Mouse (Mus musculus): ENCODE results near the gene Rexo4. TPM values are rescaled to one million over a fixed set of nuclear protein-coding genes. Genes with fewer than 3 reads are reported as not detected.
A peak's percentile ranks its signal among the peaks of the same experiment; 100 is the strongest.

Gene Rexo4
- polyA plus RNA-seq, 1 experiment from 2014 or later, result 36.1 TPM

GRCm38 (mm10) chr2:26936425-26936824 is 27.8 kb downstream of the Rexo4 start:
- WGBS, result 70% methylated on average over 1 of the region's 1 CpGs
- no peak overlapping the region for H3K4me2 ChIP-seq (replicated peaks)
- no peak overlapping the region for H3K9ac ChIP-seq (replicated peaks)
- no peak for ATAC-seq
- no peaks in the 10 kb centered on the region for H3K36me3 ChIP-seq
- no peak overlapping the region for H3K4me3 ChIP-seq (replicated peaks)
- H3K4me1 ChIP-seq (replicated peaks), result peaks cover 14% of the 10 kb centered on the region
- no peak overlapping the region for H3K27ac ChIP-seq
- no peaks in the 10 kb centered on the region for H3K9me3 ChIP-seq
- H3K27me3 ChIP-seq, result no peaks in the 10 kb centered on the region; the same call in 1 of the 2 replicates

DNA sequence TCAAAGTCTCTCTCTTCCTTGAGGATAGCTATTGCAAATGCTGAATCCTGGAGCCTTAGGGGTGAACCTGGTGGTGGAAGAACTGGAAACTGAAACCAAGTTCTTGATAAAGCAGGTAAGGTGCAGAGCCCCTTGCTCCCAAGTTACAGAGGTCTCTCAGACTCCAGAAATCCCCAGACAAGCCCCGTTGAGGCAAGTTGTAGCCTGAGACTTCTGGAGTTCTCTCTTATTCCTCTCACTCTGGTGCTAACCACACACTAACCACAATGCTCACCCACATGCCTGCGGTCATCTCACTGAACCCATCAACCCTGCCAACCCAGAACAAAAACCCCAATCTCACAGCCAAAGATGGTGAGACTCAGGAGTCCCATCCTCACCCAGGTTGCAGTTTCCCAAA is 28.9 kb downstream of the Rexo4 start:
- H3K9me3 ChIP-seq, result no peaks in the 10 kb centered on the region
- H3K27ac ChIP-seq, result no peak overlapping the region
- 91% methylated on average over 2 of the region's 2 CpGs for WGBS
- 0 out of 2 replicates have a peak, but pooled peaks cover 4% of the 10 kb centered on the region for H3K36me3 ChIP-seq
- no peak overlapping the region for H3K9ac ChIP-seq (replicated peaks)
- H3K27me3 ChIP-seq, result no peaks in the 10 kb centered on the region; the same call in 1 of the 2 replicates
- no peak for ATAC-seq
- H3K4me2 ChIP-seq (replicated peaks), result no peak overlapping the region
- no peak overlapping the region for H3K4me3 ChIP-seq (replicated peaks)
- peaks cover 25% of the 10 kb centered on the region for H3K4me1 ChIP-seq (replicated peaks)

DNA sequence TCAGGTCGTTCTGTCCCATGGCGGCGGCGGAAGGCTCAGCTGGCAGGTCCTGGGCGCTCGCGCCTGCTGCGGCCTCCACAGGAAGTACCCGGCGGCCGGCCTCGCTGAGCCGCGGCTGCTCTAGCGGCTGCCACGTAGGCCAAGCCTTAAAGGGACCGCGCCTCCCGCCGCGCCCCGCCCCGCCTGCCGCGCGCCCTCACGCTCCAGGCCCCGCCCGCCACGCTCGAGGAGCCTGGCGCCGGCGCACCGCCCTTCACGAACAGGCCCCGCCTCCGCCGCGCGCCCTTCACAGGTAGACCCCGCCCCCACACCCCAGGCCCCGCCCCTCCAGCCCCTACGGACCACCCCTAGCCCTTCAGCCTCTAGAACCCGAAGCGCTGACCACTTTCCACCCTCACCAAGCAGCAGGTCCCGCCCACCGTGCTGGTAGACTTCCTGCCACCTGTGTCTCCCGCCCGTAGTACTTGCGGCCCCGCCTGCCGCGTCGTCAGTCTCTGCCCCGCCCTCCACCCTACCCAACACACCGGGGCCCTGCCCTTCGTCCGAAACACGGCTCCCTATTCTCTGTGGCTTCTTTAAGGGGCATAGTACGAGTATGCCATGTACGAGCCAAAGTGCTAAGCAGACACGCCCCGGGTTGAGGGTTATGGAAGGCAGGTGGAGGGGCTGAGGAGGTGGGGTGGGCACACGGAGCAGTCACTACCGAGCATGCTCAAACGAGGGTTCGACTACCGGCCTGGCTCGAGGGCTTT is 30.7 kb downstream of the Rexo4 start, which contains the start of the genes Surf4 and Stkld1:
TSS of gene Surf4 (minus strand) at position 625 of the 752 bp plus-strand sequence.
TSS of gene Stkld1 (plus strand) at position 744 of the 752 bp plus-strand sequence.
- H3K4me3 ChIP-seq (replicated peaks), result peak within 1 kb of the TSS; percentile 97
- peak; percentile 95 for ATAC-seq
- H3K36me3 ChIP-seq, result 0 out of 2 replicates have a peak, but pooled peaks cover 14% of the 10 kb centered on the region
- H3K4me1 ChIP-seq (replicated peaks), result peaks cover 31% of the 10 kb centered on the region
- 2% methylated on average over 52 of the region's 70 CpGs for WGBS
- no peaks in the 10 kb centered on the region for H3K9me3 ChIP-seq
- peak within 1 kb of the TSS; percentile 99 for H3K9ac ChIP-seq (replicated peaks)
- H3K27me3 ChIP-seq, result no peaks in the 10 kb centered on the region; the same call in 1 of the 2 replicates
- peak within 1 kb of the TSS; percentile 81 for H3K27ac ChIP-seq
- peak within 1 kb of the TSS; percentile 96 for H3K4me2 ChIP-seq (replicated peaks)

DNA sequence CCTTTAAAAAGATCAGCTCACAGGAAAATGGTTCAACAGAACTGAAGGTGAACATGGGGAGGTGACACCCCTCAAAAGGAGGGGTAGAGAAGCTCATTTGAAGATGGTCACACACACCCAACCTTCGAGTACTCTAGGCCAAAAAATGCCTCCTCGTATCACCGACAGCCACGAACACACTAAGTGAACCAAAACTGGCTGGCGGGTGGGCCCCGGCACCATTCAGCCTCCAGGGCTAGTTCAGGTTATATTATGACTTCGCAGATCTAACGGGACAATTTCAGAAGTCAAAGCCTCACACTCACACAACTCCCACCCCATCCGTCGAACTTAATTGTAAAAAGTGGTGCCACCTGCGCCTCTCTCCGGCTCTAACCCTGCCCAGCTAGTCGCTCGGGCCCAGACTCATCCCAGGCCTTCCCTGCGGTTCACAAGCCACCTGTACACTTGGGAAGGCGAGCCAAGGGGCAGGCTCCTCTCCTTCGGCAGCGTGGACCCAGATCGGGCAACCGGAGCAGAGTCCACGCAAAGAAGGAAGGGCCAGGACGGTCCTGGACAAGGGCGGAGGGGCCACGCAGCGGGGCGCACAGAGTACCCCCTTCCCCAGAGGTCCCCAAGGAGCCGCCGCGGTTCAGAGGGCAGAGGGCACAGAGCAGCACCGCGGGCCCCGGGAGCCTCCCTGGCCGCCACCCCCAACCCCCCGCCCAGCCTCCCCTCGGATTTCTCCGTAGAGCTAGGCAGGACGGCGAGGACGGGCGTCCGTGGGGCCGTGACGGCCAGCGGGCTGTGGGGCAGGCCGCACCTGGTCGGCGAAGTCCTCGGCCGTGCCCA is 31.5 kb downstream of the Rexo4 start:
- Histone ChIP-seq H3K4me2 (replicated peaks) (peak overlapping the region; percentile 96), H3K9me3 (no peaks in the 10 kb centered on the region), H3K4me1 (replicated peaks) (peaks cover 31% of the 10 kb centered on the region), H3K9ac (replicated peaks) (peak overlapping the region; percentile 99), H3K36me3 (peaks cover 20% of the 10 kb centered on the region; the same call in 1 of the 2 replicates), H3K27ac (peak overlapping the region; percentile 81), H3K4me3 (replicated peaks) (peak overlapping the region; percentile 97), H3K27me3 (no peaks in the 10 kb centered on the region; the same call in 1 of the 2 replicates)
- 3% methylated on average over 49 of the region's 49 CpGs for WGBS
- ATAC-seq, result no peak; the same call in 1 of the 2 replicates

GRCm38 (mm10) chr2:26930390-26930789 is 33.8 kb downstream of the Rexo4 start:
- Histone ChIP-seq H3K4me3 (replicated peaks) (no peak overlapping the region), H3K27ac (no peak overlapping the region), H3K9ac (replicated peaks) (no peak overlapping the region), H3K27me3 (no peaks in the 10 kb centered on the region; the same call in 1 of the 2 replicates), H3K4me1 (replicated peaks) (peaks cover 31% of the 10 kb centered on the region), H3K9me3 (no peaks in the 10 kb centered on the region), H3K4me2 (replicated peaks) (no peak overlapping the region), H3K36me3 (peaks cover 41% of the 10 kb centered on the region)
- ATAC-seq, result no peak
- 38% methylated on average over 1 of the region's 1 CpGs for WGBS

- Histone ChIP-seq H3K9ac (replicated peaks) (no peak overlapping the region), H3K4me3 (replicated peaks) (no peak overlapping the region), H3K36me3 (peaks cover 66% of the 10 kb centered on the region), H3K4me2 (replicated peaks) (no peak overlapping the region), H3K27ac (no peak overlapping the region), H3K4me1 (replicated peaks) (peaks cover 31% of the 10 kb centered on the region), H3K9me3 (no peaks in the 10 kb centered on the region), H3K27me3 (no peaks in the 10 kb centered on the region)
- no peak for ATAC-seq
- WGBS, result 94% methylated on average over 6 of the region's 6 CpGs
These were observed 36.3 kb downstream of the Rexo4 start for GRCm38 (mm10) chr2:26927745-26928476.

- H3K27me3 ChIP-seq, result no peaks in the 10 kb centered on the region
- H3K36me3 ChIP-seq, result peaks cover 96% of the 10 kb centered on the region
- no peak overlapping the region for H3K4me3 ChIP-seq (replicated peaks)
- H3K9me3 ChIP-seq, result no peaks in the 10 kb centered on the region
- 92% methylated on average over 9 of the region's 9 CpGs for WGBS
- H3K4me2 ChIP-seq (replicated peaks), result no peak overlapping the region
- H3K4me1 ChIP-seq (replicated peaks), result peaks cover 18% of the 10 kb centered on the region
- ATAC-seq, result no peak
- H3K9ac ChIP-seq (replicated peaks), result no peak overlapping the region
- no peak overlapping the region for H3K27ac ChIP-seq
These were observed 42.4 kb downstream of the Rexo4 start for GRCm38 (mm10) chr2:26921784-26922183.

DNA sequence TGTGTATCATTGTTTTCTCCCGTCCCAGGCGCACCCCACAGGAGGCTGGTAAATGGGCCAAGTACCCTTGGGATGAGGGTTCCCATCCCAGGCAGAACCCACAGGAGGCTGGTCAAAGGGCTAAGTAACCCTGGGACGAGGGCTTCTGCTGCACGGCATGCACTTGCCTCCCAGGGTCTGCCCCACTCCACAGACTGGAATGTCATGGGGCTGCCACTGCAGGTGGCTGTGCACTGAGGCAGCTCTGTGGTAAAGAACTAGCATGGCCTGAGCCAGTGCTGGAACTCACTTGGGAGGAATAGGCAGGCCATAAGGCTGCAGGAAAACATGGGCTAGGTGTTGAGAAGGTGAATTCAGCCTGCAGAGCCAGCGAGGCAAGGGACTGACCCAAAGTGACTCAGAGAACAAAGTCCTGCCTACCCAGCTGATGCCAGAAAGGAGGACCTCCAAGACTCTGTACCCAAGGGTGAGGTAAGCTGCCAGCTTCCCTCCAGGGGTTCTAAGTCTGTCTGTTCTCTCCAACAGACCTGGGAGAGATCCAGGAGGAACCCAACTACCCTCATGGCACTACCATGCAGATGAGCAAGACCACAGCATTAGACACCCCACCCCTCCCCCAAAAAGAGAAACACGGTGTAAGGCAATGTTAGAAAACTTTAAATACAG is 43.9 kb downstream of the Rexo4 start:
- peaks cover 27% of the 10 kb centered on the region for H3K4me1 ChIP-seq (replicated peaks)
- H3K27ac ChIP-seq, result no peak overlapping the region
- ATAC-seq, result no peak
- H3K27me3 ChIP-seq, result no peaks in the 10 kb centered on the region
- no peak overlapping the region for H3K9ac ChIP-seq (replicated peaks)
- no peak overlapping the region for H3K4me3 ChIP-seq (replicated peaks)
- peaks cover 81% of the 10 kb centered on the region for H3K36me3 ChIP-seq
- WGBS, result 84% methylated on average over 6 of the region's 6 CpGs
- no peak overlapping the region for H3K4me2 ChIP-seq (replicated peaks)
- H3K9me3 ChIP-seq, result no peaks in the 10 kb centered on the region

- no peaks in the 10 kb centered on the region for H3K9me3 ChIP-seq
- no peak overlapping the region for H3K27ac ChIP-seq
- H3K27me3 ChIP-seq, result no peaks in the 10 kb centered on the region
- no peak for ATAC-seq
- H3K4me1 ChIP-seq (replicated peaks), result peaks cover 33% of the 10 kb centered on the region
- H3K4me3 ChIP-seq (replicated peaks), result no peak overlapping the region
- no peak overlapping the region for H3K9ac ChIP-seq (replicated peaks)
- peaks cover 75% of the 10 kb centered on the region for H3K36me3 ChIP-seq
- 92% methylated on average over 3 of the region's 3 CpGs for WGBS
- H3K4me2 ChIP-seq (replicated peaks), result no peak overlapping the region
These were observed 44.5 kb downstream of the Rexo4 start for GRCm38 (mm10) chr2:26919684-26920083.

- no peaks in the 10 kb centered on the region for H3K9me3 ChIP-seq
- H3K36me3 ChIP-seq, result peaks cover 75% of the 10 kb centered on the region
- peaks cover 47% of the 10 kb centered on the region for H3K4me1 ChIP-seq (replicated peaks)
- H3K4me3 ChIP-seq (replicated peaks), result peak overlapping the region; percentile 82
- WGBS, result 4% methylated on average over 13 of the region's 13 CpGs
- no peaks in the 10 kb centered on the region for H3K27me3 ChIP-seq
- H3K27ac ChIP-seq, result peak overlapping the region; percentile 80
- H3K4me2 ChIP-seq (replicated peaks), result peak overlapping the region; percentile 99
- peak overlapping the region; percentile 86 for H3K9ac ChIP-seq (replicated peaks)
- peak; percentile 25 for ATAC-seq
These were observed 47.4 kb downstream of the Rexo4 start for GRCm38 (mm10) chr2:26916738-26917137.
